Mouse (Mus musculus) heart, adult 2 months (tissue): Measurements from ENCODE around the gene Otx2.

Experiments
- CTCF ChIP-seq: fragments of 200-600 bp; IDR thresholded peaks from 2 replicates; pipeline ENCODE4 v1.8.1; 2022; ENCODE audit warnings: antibody characterized with exemption, mild to moderate bottlenecking, moderate library complexity
- POLR2A ChIP-seq: fragments of 200-500 bp; IDR thresholded peaks from 2 replicates; pipeline ENCODE4 v1.6.1; 2011; ENCODE audit warnings: mild to moderate bottlenecking, low read depth, low read length, control low read depth; ENCODE audit not compliant: insufficient read depth

- TF ChIP-seq POLR2A (no peak), CTCF (no peak)
Observed at GRCm38 (mm10) chr14:48659661-48660060, 14.0 kb downstream of the Otx2 start.
